Mouse (Mus musculus): ENCODE data around the gene Eml6.
"Not testable (repeated sequence)": the region's sequence is repeated elsewhere in the genome, so short reads cannot be mapped to it uniquely, and the experiment has no call there.

DNA sequence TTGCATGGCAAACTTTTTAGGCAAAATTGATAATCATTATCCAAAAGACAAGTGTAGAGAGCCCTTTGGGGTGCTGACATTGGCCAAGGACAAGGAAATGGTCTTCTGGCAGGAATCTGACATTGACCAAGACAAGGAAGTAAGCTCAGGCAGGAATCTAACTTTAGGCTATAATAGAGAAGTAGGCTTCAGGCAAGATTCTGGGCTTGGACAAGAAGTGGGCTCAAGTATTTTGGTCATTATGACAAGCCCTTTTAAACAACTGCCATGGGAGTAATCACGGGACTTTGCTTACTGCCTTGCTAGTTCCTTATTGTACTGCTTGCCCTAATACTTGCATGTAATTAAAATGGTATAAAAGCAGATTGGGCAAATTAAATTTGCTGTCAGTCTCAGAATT, 151.1 kb downstream of the Eml6 start:
- TF ChIP-seq TAL1, GATA1 (IDR thresholded peaks at IDR 0.05; ENCODE audit: low read length): not testable (repeated sequence)
